Mouse (Mus musculus) mouse embryonic stem cell (cell line): ENCODE measurements at regions not wholly inside any gene's neighbourhood (a gene's known extent, or its start where the extent isn't known, plus 50 kb on each side); places are given as distances from the start of the nearest gene placed in this dataset.

Experiments
- in situ Hi-C, 2 experiments: fragments of 300-500 bp; cut with MboI; formaldehyde crosslinking; loops; 1 replicate in 1 of 2; 3 replicates in 1 of 2; pipeline ENCODE4 v1.14.3; 2019 to 2020; ENCODE audit warnings: low sequenced_read_pairs in 2 of 2, low pct_unique_long_range_greater_than_20kb in 1 of 2, mixed read lengths in 1 of 2; ENCODE audit not compliant: unreplicated experiment in 1 of 2

DNA sequence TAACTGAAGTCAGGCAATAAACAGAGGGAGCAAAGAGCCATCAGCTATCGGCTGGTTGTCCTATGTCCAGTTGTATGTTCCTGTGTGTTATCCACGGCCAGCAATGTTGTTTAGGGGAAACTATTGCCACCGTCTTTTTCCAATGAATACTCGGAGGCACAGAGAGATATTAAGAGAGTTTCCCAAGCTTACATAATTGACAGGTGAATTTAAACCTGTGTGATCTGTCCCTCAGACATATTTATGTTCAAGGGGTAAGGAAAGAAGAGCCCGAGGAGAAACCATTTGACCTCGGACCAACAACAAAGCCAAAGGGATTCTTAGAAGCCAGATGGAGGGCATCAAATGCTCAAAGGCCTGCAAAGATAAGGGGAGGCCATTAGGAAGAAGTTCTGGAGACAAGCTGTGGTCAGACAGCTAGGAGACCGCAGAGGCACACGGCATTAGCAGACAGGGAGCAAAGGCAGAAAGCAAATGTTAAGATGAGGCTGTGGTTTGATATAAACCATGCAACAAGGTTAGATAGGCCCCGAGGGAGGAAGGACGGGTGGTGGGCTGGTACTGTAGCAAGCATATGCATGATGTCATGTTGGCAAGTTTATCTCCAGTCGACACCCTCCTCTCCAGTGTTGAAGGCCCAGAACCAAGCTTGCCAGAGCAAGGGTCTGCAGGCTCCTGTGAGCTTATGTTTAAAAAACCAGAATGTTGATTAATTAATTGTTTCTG, 82.1 kb upstream of the Cpsf6 start:
- in situ Hi-C loops = loop anchor here in 1 of 2 experiments (5.0 kb wide), 1 partner anchor 50 kb away; no protein-coding TSS in a partner anchor

DNA sequence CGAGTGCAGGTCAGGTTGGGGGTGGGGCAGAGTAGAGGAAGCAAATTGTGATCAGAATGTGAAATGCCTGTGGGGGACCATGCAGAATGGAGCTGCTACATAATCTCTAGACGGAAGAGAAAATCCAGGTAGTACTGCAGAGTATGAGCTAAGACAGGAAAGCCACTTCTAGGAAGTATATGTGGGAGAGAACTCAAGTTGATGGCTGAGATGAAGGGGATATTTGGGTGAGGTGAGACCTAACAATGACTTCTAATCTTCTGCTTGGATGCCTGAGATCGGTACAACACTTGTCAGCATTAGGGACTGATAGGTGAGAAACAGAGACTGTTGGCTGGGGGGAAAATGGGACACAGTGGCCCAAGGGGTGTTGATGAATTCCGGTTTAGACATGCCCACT, 81.4 kb upstream of the Cpsf6 start:
- in situ Hi-C loops = loop anchor here in 1 of 2 experiments (5.0 kb wide), 1 partner anchor 51 kb away; no protein-coding TSS in a partner anchor

GRCm38 (mm10) chr10:117460366-117460730, 80.5 kb upstream of the Cpsf6 start:
- in situ Hi-C loops = loop anchor here in 1 of 2 experiments (5.0 kb wide), 1 partner anchor 52 kb away; no protein-coding TSS in a partner anchor

- in situ Hi-C loops = loop anchor here (5.0 to 10.0 kb wide), 3 partner anchors 52 to 225 kb away; no protein-coding TSS in a partner anchor
Observed at GRCm38 (mm10) chr10:117459651-117460365, 80.0 kb upstream of the Cpsf6 start.

DNA sequence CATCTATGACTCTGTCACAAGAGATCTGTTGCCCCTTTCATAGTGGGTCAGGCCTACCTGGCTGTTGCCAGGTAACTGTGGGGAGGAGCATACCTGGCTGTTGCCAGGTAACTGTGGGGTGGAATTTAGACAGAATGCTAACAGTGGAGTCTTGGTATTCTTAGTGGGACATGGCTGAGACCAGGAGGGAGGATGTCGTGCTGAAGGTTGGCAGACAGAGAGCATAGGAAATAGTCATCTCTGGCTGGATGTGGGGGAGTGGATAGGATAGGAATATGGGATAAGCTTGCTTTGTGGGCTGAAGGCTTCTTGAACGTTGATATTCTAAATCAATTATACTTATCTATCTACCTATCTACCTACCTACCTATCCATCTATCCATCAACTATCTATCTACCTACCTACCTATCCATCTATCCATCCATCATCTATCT, 79.2 kb upstream of the Cpsf6 start:
- in situ Hi-C loops = loop anchor here (5.0 to 10.0 kb wide), 2 partner anchors 218 to 226 kb away; no protein-coding TSS in a partner anchor

- in situ Hi-C loops = loop anchor here (5.0 to 10.0 kb wide), 2 partner anchors 219 to 226 kb away; no protein-coding TSS in a partner anchor
Observed at GRCm38 (mm10) chr10:117458271-117459040, 78.6 kb upstream of the Cpsf6 start.

DNA sequence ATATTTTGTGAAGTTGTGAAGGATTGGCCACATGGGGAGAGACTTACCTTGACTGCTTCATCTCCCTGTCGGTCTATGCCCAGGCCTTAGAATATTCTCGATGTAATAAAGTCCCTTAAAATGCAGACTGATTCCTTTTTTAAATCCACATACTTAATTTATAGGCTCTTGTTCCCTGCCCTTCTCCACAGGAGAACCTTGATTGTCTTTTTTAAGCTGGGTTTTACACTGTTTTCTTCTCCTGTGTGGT, 77.8 kb upstream of the Cpsf6 start:
- in situ Hi-C loops = loop anchor here (5.0 to 10.0 kb wide), 2 partner anchors 220 to 227 kb away; no protein-coding TSS in a partner anchor

- in situ Hi-C loops = loop anchor here (5.0 to 10.0 kb wide), 2 partner anchors 220 to 228 kb away; no protein-coding TSS in a partner anchor
Observed at GRCm38 (mm10) chr10:117456904-117457700, 77.3 kb upstream of the Cpsf6 start.

DNA sequence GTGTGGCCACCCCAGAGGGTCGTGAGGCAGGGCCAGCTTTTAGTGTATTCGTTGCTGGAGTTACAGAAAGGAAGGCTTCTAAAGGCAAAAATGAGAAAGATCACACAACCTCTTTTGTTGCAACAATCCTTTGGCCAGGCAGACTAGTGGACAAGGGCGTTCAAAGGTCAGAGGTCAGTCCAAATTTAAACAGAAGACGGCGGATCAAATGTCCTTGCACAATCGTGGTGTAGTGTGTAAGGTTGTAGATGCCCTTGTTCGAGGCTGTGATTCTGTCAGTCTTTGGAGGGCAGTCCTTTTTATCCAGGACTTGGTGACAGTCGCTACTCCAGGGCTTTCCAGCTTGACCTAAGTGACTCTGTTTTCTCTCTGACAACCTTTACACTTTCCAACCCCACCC, 76.6 kb upstream of the Cpsf6 start:
- in situ Hi-C loops = loop anchor here (5.0 to 10.0 kb wide), 2 partner anchors 221 to 228 kb away; no protein-coding TSS in a partner anchor

- in situ Hi-C loops = loop anchor here (5.0 to 10.0 kb wide), 2 partner anchors 222 to 229 kb away; no protein-coding TSS in a partner anchor
Observed at GRCm38 (mm10) chr10:117455595-117456302, 75.9 kb upstream of the Cpsf6 start.

DNA sequence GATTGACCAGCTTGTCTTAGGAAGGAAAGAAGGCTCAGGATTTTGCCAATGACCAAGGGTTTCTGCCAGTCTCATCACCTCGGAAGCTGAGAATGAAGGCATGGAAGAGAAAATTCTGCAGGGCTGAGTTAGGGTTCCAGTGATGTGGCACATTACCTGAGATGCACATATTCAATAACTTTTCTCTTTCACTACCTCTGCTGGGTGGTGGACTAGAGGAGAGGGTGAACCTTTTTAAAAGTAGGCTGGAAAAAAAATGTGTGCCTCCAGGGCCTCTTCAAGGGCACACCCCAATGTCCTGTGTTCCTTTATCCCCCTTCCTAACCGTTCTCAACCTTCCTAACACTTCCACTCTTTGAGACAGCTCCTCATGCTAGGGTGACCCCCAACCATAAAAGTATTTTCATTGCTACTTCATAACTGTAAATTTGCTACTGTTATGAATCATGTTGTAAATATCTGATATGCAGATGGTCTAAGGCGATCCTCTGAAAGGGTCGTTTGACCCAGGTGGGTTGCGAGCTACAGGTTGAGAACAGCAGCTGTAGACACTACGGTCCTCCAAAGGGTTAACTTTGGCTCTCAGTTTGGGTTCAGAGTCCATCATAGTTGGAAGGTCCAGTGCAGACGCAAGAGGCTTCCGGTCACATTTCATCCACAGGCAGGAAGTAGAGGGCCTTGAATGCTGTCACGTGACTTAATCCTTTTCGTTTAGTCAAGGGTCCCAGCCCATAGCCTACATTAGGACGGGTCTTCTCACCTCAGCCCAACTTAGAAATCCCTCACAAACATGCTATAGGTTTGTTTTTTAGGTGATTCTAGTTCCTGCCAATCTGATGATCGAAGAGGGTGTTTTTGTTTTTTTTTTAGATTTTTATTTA, 75.1 kb upstream of the Cpsf6 start:
- in situ Hi-C loops = loop anchor here (5.0 to 10.0 kb wide), 2 partner anchors 222 to 230 kb away; no protein-coding TSS in a partner anchor

DNA sequence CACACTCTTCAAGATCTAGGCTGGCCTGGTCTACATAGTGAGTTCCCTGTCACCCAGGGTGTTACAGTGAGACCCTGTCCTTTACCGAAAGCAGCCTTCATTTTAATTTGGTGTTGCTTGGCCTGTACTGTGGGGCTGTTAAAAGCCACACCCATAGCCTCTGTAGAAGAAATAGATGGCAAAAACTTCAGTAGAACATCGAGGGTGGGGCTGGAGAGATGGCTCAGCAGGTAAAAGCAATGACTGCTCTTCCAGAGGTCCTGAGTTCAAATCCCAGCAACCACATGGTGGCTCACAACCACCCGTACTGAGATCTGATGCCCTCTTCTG, 74.3 kb upstream of the Cpsf6 start:
- in situ Hi-C loops = loop anchor here in 1 of 2 experiments (10.0 kb wide), 1 partner anchor 231 kb away; no protein-coding TSS in a partner anchor

- in situ Hi-C loops = loop anchor here in 1 of 2 experiments (10.0 kb wide), 1 partner anchor 231 kb away; no protein-coding TSS in a partner anchor
Observed at GRCm38 (mm10) chr10:117453406-117454170, 73.8 kb upstream of the Cpsf6 start.

- in situ Hi-C loops = loop anchor here in 1 of 2 experiments (10.0 kb wide), 1 partner anchor 232 kb away; no protein-coding TSS in a partner anchor
Observed at GRCm38 (mm10) chr10:117452190-117452950, 72.6 kb upstream of the Cpsf6 start.
